Mouse (Mus musculus) E14TG2a.4 (cell line): ENCODE measurements at regions not wholly inside any gene's neighbourhood (a gene's known extent, or its start where the extent isn't known, plus 50 kb on each side); places are given as distances from the start of the nearest gene placed in this dataset.

Experiments
- H3K27me3 ChIP-seq: 2 replicates; pipeline ENCODE4 v1.6.1; 2014; ENCODE audit warnings: low read length, control low read depth; ENCODE audit not compliant: insufficient read depth
- H3K36me3 ChIP-seq: 2 replicates; pipeline ENCODE4 v1.6.1; 2014; ENCODE audit warnings: low read length, control low read depth; ENCODE audit not compliant: insufficient read depth
- H3K4me1 ChIP-seq: replicated peaks from 2 replicates; pipeline ENCODE4 v1.6.1; 2014; ENCODE audit warnings: low read depth, low read length, control low read depth
- H3K4me3 ChIP-seq: replicated peaks from 2 replicates; pipeline ENCODE4 v1.5.1; 2014; ENCODE audit warnings: mild to moderate bottlenecking, low read length
- H3K9me3 ChIP-seq: 2 replicates; pipeline ENCODE4 v1.6.1; 2014; ENCODE audit warnings: low read length, control low read depth
- CTCF ChIP-seq: conservative IDR thresholded peaks from 2 replicates; pipeline ENCODE4 v1.5.1; 2014; ENCODE audit warnings: low read length
- NANOG ChIP-seq: IDR thresholded peaks from 2 replicates; pipeline ENCODE4 v1.6.1; 2014; ENCODE audit warnings: borderline replicate concordance, low read length, mixed read lengths
- POU5F1 ChIP-seq: IDR thresholded peaks from 2 replicates; pipeline ENCODE4 v1.6.1; 2014; ENCODE audit warnings: low read length, borderline replicate concordance

DNA sequence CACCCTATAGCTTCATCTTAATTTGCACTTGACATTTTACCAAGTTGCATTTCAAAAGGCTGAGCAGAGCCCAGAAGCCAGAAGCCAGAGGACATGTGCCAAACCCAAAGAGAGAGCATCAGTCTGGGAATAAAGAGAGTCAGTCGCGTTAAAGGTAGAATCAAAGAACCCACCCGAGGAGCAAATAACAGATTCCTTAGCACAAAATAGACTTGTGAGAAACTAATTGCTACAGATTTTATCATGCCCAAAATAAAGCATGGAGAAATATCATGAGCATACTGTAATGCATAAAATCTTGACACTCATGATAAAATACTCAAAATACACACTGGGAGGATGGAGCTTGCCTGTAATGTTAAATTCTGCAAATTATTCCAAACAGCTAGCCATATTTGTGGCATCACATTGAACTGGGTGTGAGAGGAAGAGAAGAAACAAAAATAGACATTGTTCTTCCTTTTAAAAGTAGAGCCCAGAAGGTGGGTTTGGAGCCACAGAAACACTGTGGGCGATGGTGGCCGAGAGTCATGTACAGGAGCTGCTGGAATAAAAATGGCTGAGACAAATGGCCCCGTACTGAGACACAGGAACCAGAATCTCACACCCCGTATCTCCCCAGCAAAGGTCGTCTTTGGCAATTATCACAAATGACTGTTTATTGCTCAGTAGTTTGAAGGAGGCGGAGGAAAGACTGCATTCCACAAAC lies 317.2 kb downstream of the Klf6 start:
- TF ChIP-seq POU5F1, result no peak
- TF ChIP-seq NANOG, result no peak
- no peak for TF ChIP-seq CTCF
- Histone ChIP-seq H3K4me3 (no peak overlapping the region), H3K4me1 (no peaks in the 10 kb centered on the region), H3K36me3 (no peaks in the 10 kb centered on the region), H3K27me3 (no peaks in the 10 kb centered on the region), H3K9me3 (peaks cover 4% of the 10 kb centered on the region; the same call in 1 of the 2 replicates)

DNA sequence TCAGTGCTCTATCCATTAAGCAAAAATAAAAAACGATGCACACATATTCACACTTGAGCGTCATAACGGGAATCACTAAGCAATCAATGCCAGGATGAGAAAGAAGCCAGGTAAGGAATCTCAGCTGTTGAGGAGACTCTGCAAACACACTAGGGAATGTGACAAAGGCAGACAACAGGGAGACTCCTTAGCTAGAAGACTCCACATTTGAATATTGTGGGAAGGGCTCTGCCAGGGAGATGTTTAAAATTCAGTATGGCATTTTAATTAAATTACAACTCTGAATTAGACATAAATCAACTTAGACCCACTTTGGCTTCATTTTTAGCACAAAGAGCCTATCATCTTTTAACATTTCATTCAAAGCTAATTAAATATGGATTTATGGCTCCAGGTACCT lies 327.9 kb downstream of the Klf6 start:
- Histone ChIP-seq H3K36me3 (no peaks in the 10 kb centered on the region), H3K27me3 (no peaks in the 10 kb centered on the region), H3K4me3 (no peak overlapping the region), H3K9me3 (peaks cover 7% of the 10 kb centered on the region), H3K4me1 (peaks cover 8% of the 10 kb centered on the region)
- TF ChIP-seq POU5F1 (no peak), CTCF (no peak), NANOG (no peak)

DNA sequence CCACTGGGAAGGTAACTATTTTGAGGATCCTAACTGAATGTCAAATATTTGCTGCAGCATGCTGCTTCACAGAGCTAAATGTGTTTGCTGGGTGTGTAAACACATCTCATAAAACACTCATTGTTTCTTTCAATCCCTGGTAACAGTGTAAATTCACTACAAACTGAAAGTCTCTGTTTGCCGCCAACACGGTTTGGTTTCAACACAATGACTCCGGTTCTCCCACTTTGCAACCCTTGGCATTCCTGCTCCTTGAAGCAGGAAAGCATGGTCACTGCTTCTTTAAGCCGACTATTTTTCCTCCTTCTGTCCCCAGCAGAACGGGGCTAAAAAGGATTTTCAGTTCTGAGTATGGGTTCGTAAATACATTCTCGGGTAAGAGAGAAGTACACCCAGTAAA lies 328.3 kb downstream of the Klf6 start:
- H3K4me3 ChIP-seq, result no peak overlapping the region
- H3K4me1 ChIP-seq, result peaks cover 12% of the 10 kb centered on the region
- TF ChIP-seq NANOG (no peak), POU5F1 (no peak), CTCF (no peak)
- no peaks in the 10 kb centered on the region for H3K27me3 ChIP-seq
- H3K9me3 ChIP-seq, result peaks cover 2% of the 10 kb centered on the region
- H3K36me3 ChIP-seq, result no peaks in the 10 kb centered on the region

DNA sequence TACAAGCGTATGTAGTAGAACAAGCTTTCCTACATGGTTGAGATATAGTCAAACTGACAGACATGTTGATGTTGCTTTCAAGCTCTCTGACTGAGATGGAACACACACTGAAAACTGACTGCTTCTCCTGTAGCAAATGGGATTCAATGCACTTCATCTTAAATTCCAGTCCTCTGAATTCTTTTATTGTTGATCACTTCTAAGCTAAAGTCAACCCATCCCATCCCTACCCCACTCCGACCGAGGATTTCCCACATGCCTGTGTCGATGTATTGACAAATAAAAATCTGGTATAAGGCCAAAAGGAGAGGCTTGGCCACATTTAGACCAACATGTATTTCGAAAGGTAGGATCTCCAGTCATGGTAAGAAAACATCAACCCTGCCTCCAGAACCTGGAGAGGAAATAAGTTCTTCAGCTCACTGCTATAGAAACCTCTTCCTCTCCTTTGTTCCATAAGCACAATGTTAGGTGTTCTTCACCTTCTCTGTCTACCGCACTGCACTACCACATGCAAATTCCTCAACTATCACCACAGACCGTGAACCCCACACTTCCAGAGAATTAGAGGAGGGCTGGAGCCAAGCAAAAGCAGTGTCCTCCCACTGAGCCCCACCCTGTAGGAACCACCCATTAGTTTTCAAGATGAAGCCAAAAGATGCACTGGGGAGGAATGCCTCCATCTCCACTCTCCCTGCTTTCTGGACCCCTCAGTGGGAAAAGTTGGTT lies 330.1 kb downstream of the Klf6 start:
- Histone ChIP-seq H3K9me3 (no peaks in the 10 kb centered on the region), H3K27me3 (no peaks in the 10 kb centered on the region), H3K4me1 (peaks cover 13% of the 10 kb centered on the region), H3K4me3 (no peak overlapping the region), H3K36me3 (no peaks in the 10 kb centered on the region)
- TF ChIP-seq POU5F1 (no peak), NANOG (no peak), CTCF (no peak)

DNA sequence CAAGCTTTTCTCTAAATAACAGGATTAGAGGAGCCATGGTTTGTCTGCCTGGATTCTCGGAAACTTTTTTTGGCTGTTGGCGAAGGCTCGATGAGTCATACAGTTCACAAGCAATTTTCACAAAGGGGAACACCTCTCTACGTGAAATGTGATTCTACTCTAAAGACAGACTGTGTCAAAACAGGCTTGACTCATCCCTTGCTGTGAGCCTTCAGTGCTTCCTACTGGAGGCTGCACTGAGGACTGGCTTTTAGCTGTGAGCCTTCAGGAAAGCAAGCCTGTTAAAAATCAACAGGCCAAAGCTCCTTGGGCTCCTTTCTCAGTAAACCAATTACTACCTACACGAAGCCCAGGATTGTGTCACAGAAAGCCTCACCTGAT lies 330.6 kb downstream of the Klf6 start:
- Histone ChIP-seq H3K4me1 (peaks cover 13% of the 10 kb centered on the region), H3K9me3 (no peaks in the 10 kb centered on the region), H3K27me3 (no peaks in the 10 kb centered on the region), H3K4me3 (no peak overlapping the region), H3K36me3 (no peaks in the 10 kb centered on the region)
- TF ChIP-seq NANOG, result no peak
- no peak for TF ChIP-seq CTCF
- no peak for TF ChIP-seq POU5F1

DNA sequence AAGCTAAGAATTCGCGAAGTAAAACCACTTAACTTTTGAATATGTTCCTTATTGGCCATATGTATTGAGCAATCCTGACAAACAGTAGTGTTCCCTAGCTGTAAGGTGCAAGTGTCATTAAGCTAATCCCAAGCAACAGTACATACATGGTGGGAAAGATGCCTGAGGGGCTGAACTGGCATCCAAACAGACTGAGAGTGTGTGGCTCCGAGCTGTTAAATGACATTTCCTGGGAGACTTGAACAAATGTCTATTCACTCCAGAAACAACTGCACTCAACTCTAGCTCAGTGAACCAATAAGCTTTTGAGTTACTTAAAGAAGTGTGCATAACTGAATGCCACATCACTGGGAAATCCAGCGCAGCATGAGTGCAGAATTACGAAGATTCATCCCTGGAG lies 335.4 kb downstream of the Klf6 start:
- Histone ChIP-seq H3K9me3 (no peaks in the 10 kb centered on the region), H3K4me1 (peaks cover 10% of the 10 kb centered on the region), H3K4me3 (no peak overlapping the region), H3K36me3 (no peaks in the 10 kb centered on the region), H3K27me3 (no peaks in the 10 kb centered on the region)
- no peak for TF ChIP-seq NANOG
- no peak for TF ChIP-seq POU5F1
- TF ChIP-seq CTCF, result no peak

DNA sequence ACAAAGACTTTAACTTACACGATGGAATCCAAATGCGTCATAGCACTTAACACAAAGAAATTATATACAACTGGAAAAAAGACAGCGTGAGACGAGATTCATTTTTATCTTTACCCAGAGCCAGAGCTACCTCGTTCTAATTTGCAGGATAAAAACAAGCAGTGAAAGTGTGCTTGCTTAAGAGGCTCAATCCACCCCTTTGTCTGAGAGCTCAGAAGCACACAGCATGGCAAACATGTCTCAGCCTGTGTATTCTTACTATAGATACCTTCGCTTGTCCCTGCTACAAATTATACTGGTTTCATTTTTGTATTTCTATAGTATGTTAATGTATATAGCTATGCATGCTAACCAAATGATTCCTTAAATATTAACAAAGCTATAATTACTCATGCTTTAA lies 337.8 kb downstream of the Klf6 start:
- Histone ChIP-seq H3K4me3 (no peak overlapping the region), H3K9me3 (no peaks in the 10 kb centered on the region), H3K27me3 (no peaks in the 10 kb centered on the region), H3K36me3 (no peaks in the 10 kb centered on the region), H3K4me1 (0 out of 2 replicates have a peak, but pooled peaks cover 5% of the 10 kb centered on the region)
- TF ChIP-seq NANOG, result no peak
- TF ChIP-seq POU5F1, result no peak
- no peak for TF ChIP-seq CTCF

DNA sequence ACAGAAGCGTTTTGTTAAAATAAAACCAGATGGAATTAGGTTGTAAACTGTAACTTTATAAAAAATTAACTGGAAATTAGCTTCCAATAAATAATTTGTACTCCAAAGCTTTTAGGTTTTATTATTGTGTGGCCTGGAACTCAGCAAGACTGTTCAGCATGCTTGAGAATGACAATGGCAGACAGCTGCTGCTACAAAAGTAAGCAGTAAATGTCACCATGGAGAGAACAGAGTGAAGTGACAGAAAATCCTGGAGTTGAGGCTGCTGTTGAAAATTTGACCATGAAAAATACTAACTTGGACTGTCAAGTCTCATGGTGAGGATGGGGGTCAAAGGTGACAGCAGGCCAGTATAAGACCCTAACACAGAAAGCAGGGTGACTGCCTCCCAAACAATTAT lies 340.2 kb downstream of the Klf6 start:
- no peaks in the 10 kb centered on the region for H3K9me3 ChIP-seq
- no peaks in the 10 kb centered on the region for H3K4me1 ChIP-seq
- TF ChIP-seq NANOG, result no peak
- no peak for TF ChIP-seq CTCF
- TF ChIP-seq POU5F1, result no peak
- no peaks in the 10 kb centered on the region for H3K27me3 ChIP-seq
- no peaks in the 10 kb centered on the region for H3K36me3 ChIP-seq
- no peak overlapping the region for H3K4me3 ChIP-seq
